ENCODE assay signal across 8 mouse cellular contexts in the genomic region with DNA sequence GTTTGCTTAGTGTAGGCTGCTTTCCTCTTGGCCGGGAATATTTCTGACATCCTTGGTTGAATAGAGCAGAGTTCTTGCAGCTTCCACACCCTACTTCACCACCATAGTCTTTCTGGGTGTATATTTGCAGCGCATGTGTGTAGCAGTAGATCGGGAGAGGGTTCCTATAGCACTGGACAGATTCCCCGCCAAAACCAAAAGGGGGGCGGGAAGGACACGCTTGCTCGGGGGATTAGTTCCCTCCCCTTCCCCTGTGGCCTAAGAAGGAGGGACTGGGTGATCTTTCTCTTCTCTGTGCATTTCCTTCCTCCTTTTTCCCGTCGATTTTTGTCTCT. TPM values are rescaled to one million over a fixed set of nuclear protein-coding genes. Genes with fewer than 3 reads are reported as not detected.
DNase-seq lines count a peak whose midpoint lies in the region; ATAC-seq lines count a peak whose summit lies in the region.

No protein-coding gene starts in this region.

- H3K27me3 ChIP-seq in heart, embryonic 10.5 days (ENCODE audit: insufficient read depth, poor library complexity, severe bottlenecking), result peaks cover 97% of the 10 kb centered on the region
- H3K27me3 ChIP-seq in hindbrain, embryonic 15.5 days, result peaks cover 79% of the 10 kb centered on the region
- peaks cover 90% of the 10 kb centered on the region for H3K27me3 ChIP-seq in midbrain, embryonic 13.5 days

- H3K9me3 ChIP-seq in heart, embryonic 10.5 days, result no peaks in the 10 kb centered on the region
- H3K9me3 ChIP-seq in hindbrain, embryonic 15.5 days, result no peaks in the 10 kb centered on the region
- H3K9me3 ChIP-seq in midbrain, embryonic 13.5 days, result no peaks in the 10 kb centered on the region

- peaks cover 10% of the 10 kb centered on the region; the same call in 1 of the 2 replicates for H3K36me3 ChIP-seq in heart, embryonic 10.5 days
- H3K36me3 ChIP-seq in hindbrain, embryonic 15.5 days, result no peaks in the 10 kb centered on the region
- H3K36me3 ChIP-seq in midbrain, embryonic 13.5 days, result no peaks in the 10 kb centered on the region

- DNase-seq in heart, embryonic 10.5 days (ENCODE audit: low spot score), result no peak
- no peak for DNase-seq in heart, adult 9 months (ENCODE audit: low spot score in 2 of 2)
- no peak for DNase-seq in adrenal gland, adult 18-20 months (ENCODE audit: low spot score in 2 of 2)
- DNase-seq in urinary bladder, postnatal 10 days (ENCODE audit: low spot score), result no peak
- no peak for DNase-seq in layer of hippocampus, adult 9-11 months

- H3K4me3 ChIP-seq in heart, embryonic 10.5 days, result peak overlapping the region; percentile 74
- peak overlapping the region; percentile 63 for H3K4me3 ChIP-seq in brown adipose tissue, adult 24 weeks (ENCODE audit: insufficient read depth, low read depth, low read length)
- H3K4me3 ChIP-seq in hindbrain, embryonic 15.5 days, result peak overlapping the region; percentile 46
- H3K4me3 ChIP-seq in midbrain, embryonic 13.5 days (replicated peaks), result peak overlapping the region; percentile 52

- H3K4me2 ChIP-seq in hindbrain, embryonic 15.5 days, result peak overlapping the region; percentile 96
- peak overlapping the region; percentile 92 for H3K4me2 ChIP-seq in midbrain, embryonic 13.5 days (replicated peaks)

- 2% methylated on average over 9 of the region's 9 CpGs for WGBS in heart, embryonic 10.5 days
- 4% methylated on average over 9 of the region's 9 CpGs for WGBS in hindbrain, embryonic 15.5 days
- 1% methylated on average over 9 of the region's 9 CpGs for WGBS in midbrain, embryonic 13.5 days

- no peak for ATAC-seq in hindbrain, embryonic 15.5 days (ENCODE audit: low FRiP score, low read depth)
- no peak for ATAC-seq in midbrain, embryonic 13.5 days

- H3K27ac ChIP-seq in heart, embryonic 10.5 days, result peak overlapping the region; percentile 78
- no peak overlapping the region for H3K27ac ChIP-seq in brown adipose tissue, adult 24 weeks (replicated peaks; ENCODE audit: low read depth, low read length)
- H3K27ac ChIP-seq in hindbrain, embryonic 15.5 days (replicated peaks), result no peak overlapping the region
- peak overlapping the region; percentile 79 for H3K27ac ChIP-seq in midbrain, embryonic 13.5 days

- H3K9ac ChIP-seq in hindbrain, embryonic 15.5 days, result peak overlapping the region; percentile 49; the same call in 1 of the 2 replicates
- peak overlapping the region; percentile 76 for H3K9ac ChIP-seq in midbrain, embryonic 13.5 days (replicated peaks)

- peaks cover 16% of the 10 kb centered on the region for H3K4me1 ChIP-seq in heart, embryonic 10.5 days
- no peaks in the 10 kb centered on the region for H3K4me1 ChIP-seq in brown adipose tissue, adult 24 weeks (ENCODE audit: control insufficient read depth, insufficient read depth, insufficient read length, low read length)
- peaks cover 19% of the 10 kb centered on the region for H3K4me1 ChIP-seq in hindbrain, embryonic 15.5 days (replicated peaks)
- H3K4me1 ChIP-seq in midbrain, embryonic 13.5 days (replicated peaks), result peaks cover 21% of the 10 kb centered on the region

RNA-seq across cellular contexts. Expression of a gene that starts 6.3 kb away (rescaled TPM):
- polyA plus RNA-seq in heart, embryonic 10.5 days (2016; fragmentation: Nextera tagmentation; extraction: Ambion mirVana), result 6.7 and 8.3 TPM in 2 replicates
- polyA plus RNA-seq in brown adipose tissue, adult 24 weeks (2012; ENCODE audit: insufficient read depth, insufficient read length, missing spikeins), result 0.71 and 1.1 TPM in 2 replicates
- polyA plus RNA-seq in hindbrain, embryonic 15.5 days (2015; fragmentation: Nextera tagmentation; extraction: Ambion mirVana), result 2.6 and 3.2 TPM in 2 replicates
- 7.6 and 11.9 TPM in 2 replicates for polyA plus RNA-seq in midbrain, embryonic 13.5 days (2015; fragmentation: Nextera tagmentation; extraction: Ambion mirVana)
- total RNA-seq in adrenal gland, adult 18-20 months (2021), result 1 to 10 TPM; 2.5 TPM

RNA-seq across cellular contexts. Expression of a gene that starts 26.0 kb away (rescaled TPM):
- 19.5 and 29.4 TPM in 2 replicates for polyA plus RNA-seq in heart, embryonic 10.5 days (2016; fragmentation: Nextera tagmentation; extraction: Ambion mirVana)
- 1.3 TPM in 1 of 2 replicates, not detected in the other for polyA plus RNA-seq in brown adipose tissue, adult 24 weeks (2012; ENCODE audit: insufficient read depth, insufficient read length, missing spikeins)
- polyA plus RNA-seq in hindbrain, embryonic 15.5 days (2015; fragmentation: Nextera tagmentation; extraction: Ambion mirVana), result 2.7 and 3.7 TPM in 2 replicates
- 5.9 and 6.3 TPM in 2 replicates for polyA plus RNA-seq in midbrain, embryonic 13.5 days (2015; fragmentation: Nextera tagmentation; extraction: Ambion mirVana)
- 1 to 10 TPM in 1 of 2 experiments, under 1 TPM in 1; 0.99 to 1.0 TPM for total RNA-seq in adrenal gland, adult 18-20 months (2021)

Comparison
In these comparisons a context has a peak if more than half of its experiments do, and no peak if none do; other contexts are left out.
1. H3K27ac ChIP-seq: peak in heart, embryonic 10.5 days (single experiment) and midbrain, embryonic 13.5 days (single experiment); none in brown adipose tissue, adult 24 weeks (single experiment) and hindbrain, embryonic 15.5 days (single experiment).
2. Peak in every context shown above with its lines, with median percentiles within 50 percentile points of each other: H3K4me3 ChIP-seq.